Comparison of ENCODE assay signal across 25 mouse cellular contexts in the genomic region with DNA sequence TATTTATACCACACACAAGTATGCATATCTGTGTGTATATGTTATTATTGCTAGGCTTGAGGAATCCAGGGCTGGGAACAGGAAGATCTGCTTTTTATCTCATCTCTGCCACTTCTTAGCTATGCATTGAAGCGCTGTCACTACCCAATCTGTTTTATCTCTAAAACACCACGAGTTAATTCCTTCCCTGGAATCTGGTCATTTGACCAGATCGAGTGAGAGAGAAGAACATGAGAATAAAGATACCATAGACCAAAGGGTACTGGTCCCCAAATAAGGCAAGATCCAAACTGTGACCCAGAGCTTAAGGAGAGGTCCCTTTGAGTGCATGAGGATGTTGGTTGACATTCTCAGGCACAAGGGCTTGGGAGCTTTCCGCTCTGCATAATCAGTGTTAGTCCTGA. TPM values are rescaled to one million over a fixed set of nuclear protein-coding genes. Genes with fewer than 3 reads are reported as not detected.
A peak's percentile ranks its signal among the peaks of the same experiment; 100 is the strongest.
DNase-seq lines count a peak whose midpoint lies in the region; ATAC-seq and TF ChIP-seq lines count a peak whose summit lies in the region.
"Had no signal": no experiment of that assay in that cellular context is flagged by ENCODE, and none has a peak within 500 bp of the region (broad histone marks: within the 10 kb centered on the region; RNA-seq: fewer than 3 reads in every experiment).

No protein-coding gene starts in this region.

- DNase-seq in heart, adult 18-20 months, result no peak
- DNase-seq in liver, adult 2 months (ENCODE audit: extremely low read depth, low read depth, low spot score), result peak; percentile 16
- DNase-seq in liver, embryonic 11.5 days (ENCODE audit: low spot score), result no peak
- DNase-seq in midbrain, embryonic 10.5 days (ENCODE audit: low spot score), result no peak
- DNase-seq in midbrain, embryonic 11.5 days (ENCODE audit: low spot score, missing footprints), result no peak
- DNase-seq in limb, embryonic 10.5 days (ENCODE audit: low spot score), result no peak
- DNase-seq in adrenal gland, adult (ENCODE audit: inconsistent age in 2 of 2, low spot score in 1 of 2), result no peak
- DNase-seq: B cell, adult 2 months; cerebellum, adult 2 months; cerebellum, postnatal 36 days; gastrocnemius, postnatal 14 days; heart, postnatal 4 days; kidney, adult 18-20 months; right cerebral cortex, postnatal 25 days had no signal

- no peak overlapping the region for H3K4me3 ChIP-seq in heart, embryonic 12.5 days
- H3K4me3 ChIP-seq in liver, adult 2 months (ENCODE audit: insufficient read depth, low read depth, low read length), result no peak overlapping the region
- H3K4me3 ChIP-seq in liver, embryonic 11.5 days (ENCODE audit: low read depth, low read length), result no peak overlapping the region
- H3K4me3 ChIP-seq in midbrain, embryonic 10.5 days, result no peak overlapping the region
- H3K4me3 ChIP-seq in midbrain, embryonic 11.5 days (ENCODE audit: low read depth, low read length), result no peak overlapping the region
- no peak overlapping the region for H3K4me3 ChIP-seq in limb, embryonic 10.5 days
- H3K4me3 ChIP-seq: forebrain, embryonic 13.5 days; hindbrain, embryonic 15.5 days had no signal

- H3K9me3 ChIP-seq in heart, embryonic 12.5 days (replicated peaks), result no peaks in the 10 kb centered on the region
- H3K9me3 ChIP-seq in liver, embryonic 11.5 days (ENCODE audit: control insufficient read depth, low read length), result no peaks in the 10 kb centered on the region
- H3K9me3 ChIP-seq in midbrain, embryonic 10.5 days (replicated peaks), result no peaks in the 10 kb centered on the region
- H3K9me3 ChIP-seq in midbrain, embryonic 11.5 days (ENCODE audit: control insufficient read depth, low read length), result no peaks in the 10 kb centered on the region
- no peaks in the 10 kb centered on the region for H3K9me3 ChIP-seq in limb, embryonic 10.5 days (replicated peaks)
- H3K9me3 ChIP-seq: forebrain, embryonic 13.5 days; hindbrain, embryonic 15.5 days had no signal

- no peak for TF ChIP-seq POLR2A in liver, adult 2 months (IDR thresholded peaks at IDR 0.05; ENCODE audit: extremely low read depth, insufficient read depth, low read length)

- ATAC-seq in heart, embryonic 12.5 days (ENCODE audit: insufficient number of reproducible peaks, low FRiP score), result peak; percentile 72
- ATAC-seq in liver, embryonic 11.5 days (replicated peaks; ENCODE audit: low FRiP score), result no peak
- no peak for ATAC-seq in midbrain, embryonic 11.5 days (ENCODE audit: low FRiP score)
- ATAC-seq: forebrain, embryonic 13.5 days had no signal

- H3K27ac ChIP-seq in heart, embryonic 12.5 days (ENCODE audit: poor library complexity, severe bottlenecking), result peak overlapping the region; percentile 89
- no peak overlapping the region for H3K27ac ChIP-seq in liver, adult 2 months (replicated peaks; ENCODE audit: insufficient read depth, low read depth, low read length)
- no peak overlapping the region for H3K27ac ChIP-seq in liver, embryonic 11.5 days (ENCODE audit: low read depth, low read length)
- H3K27ac ChIP-seq in midbrain, embryonic 10.5 days (replicated peaks), result peak overlapping the region; percentile 33; the same call in 1 of the 2 replicates
- H3K27ac ChIP-seq in midbrain, embryonic 11.5 days (ENCODE audit: low read depth, low read length), result no peak overlapping the region
- peak overlapping the region; percentile 27; the same call in 1 of the 2 replicates for H3K27ac ChIP-seq in limb, embryonic 10.5 days
- H3K27ac ChIP-seq: forebrain, embryonic 13.5 days; hindbrain, embryonic 15.5 days; kidney, postnatal 0 days had no signal

- H3K27me3 ChIP-seq in heart, embryonic 12.5 days (replicated peaks), result no peaks in the 10 kb centered on the region
- H3K27me3 ChIP-seq in liver, adult 2 months (ENCODE audit: control insufficient read depth, insufficient read depth, low read length), result no peaks in the 10 kb centered on the region
- peaks cover 17% of the 10 kb centered on the region for H3K27me3 ChIP-seq in liver, embryonic 11.5 days (replicated peaks; ENCODE audit: control insufficient read depth, insufficient read depth, low read length)
- H3K27me3 ChIP-seq in midbrain, embryonic 10.5 days (ENCODE audit: low read depth, poor library complexity, severe bottlenecking), result no peaks in the 10 kb centered on the region
- H3K27me3 ChIP-seq in midbrain, embryonic 11.5 days (ENCODE audit: control insufficient read depth, insufficient read depth, low read length), result no peaks in the 10 kb centered on the region
- no peaks in the 10 kb centered on the region for H3K27me3 ChIP-seq in limb, embryonic 10.5 days (ENCODE audit: low read depth, poor library complexity, severe bottlenecking)
- H3K27me3 ChIP-seq: forebrain, embryonic 13.5 days; hindbrain, embryonic 15.5 days had no signal

- no peaks in the 10 kb centered on the region for H3K79me2 ChIP-seq in liver, adult 2 months (ENCODE audit: control insufficient read depth, insufficient read depth, low read length)

- H3K4me2 ChIP-seq in heart, embryonic 12.5 days, result no peak overlapping the region
- H3K4me2 ChIP-seq in liver, embryonic 11.5 days, result no peak overlapping the region
- no peak overlapping the region for H3K4me2 ChIP-seq in midbrain, embryonic 11.5 days
- H3K4me2 ChIP-seq: forebrain, embryonic 13.5 days; hindbrain, embryonic 15.5 days had no signal

- no peak for TF ChIP-seq CTCF in liver, adult 2 months (IDR thresholded peaks at IDR 0.05; ENCODE audit: low read depth, low read length)

- no peaks in the 10 kb centered on the region for H3K36me3 ChIP-seq in heart, embryonic 12.5 days
- no peaks in the 10 kb centered on the region for H3K36me3 ChIP-seq in liver, adult 2 months (ENCODE audit: control insufficient read depth, insufficient read depth, low read length)
- H3K36me3 ChIP-seq in liver, embryonic 11.5 days (ENCODE audit: control insufficient read depth, insufficient read depth, low read length), result no peaks in the 10 kb centered on the region
- no peaks in the 10 kb centered on the region for H3K36me3 ChIP-seq in midbrain, embryonic 10.5 days
- H3K36me3 ChIP-seq in midbrain, embryonic 11.5 days (ENCODE audit: control insufficient read depth, insufficient read depth, low read length), result no peaks in the 10 kb centered on the region
- H3K36me3 ChIP-seq in limb, embryonic 10.5 days, result no peaks in the 10 kb centered on the region
- H3K36me3 ChIP-seq: hindbrain, embryonic 15.5 days had no signal

- H3K9ac ChIP-seq in heart, embryonic 12.5 days, result no peak overlapping the region
- no peak overlapping the region for H3K9ac ChIP-seq in liver, adult 2 months (ENCODE audit: low read depth, low read length)
- no peak overlapping the region for H3K9ac ChIP-seq in liver, embryonic 11.5 days (ENCODE audit: low read depth, low read length)
- H3K9ac ChIP-seq in midbrain, embryonic 11.5 days (ENCODE audit: low read length), result no peak overlapping the region
- H3K9ac ChIP-seq: forebrain, embryonic 13.5 days; hindbrain, embryonic 15.5 days had no signal

- 4% methylated on average over 4 of the region's 4 CpGs for WGBS in heart, embryonic 12.5 days
- 57% methylated on average over 4 of the region's 4 CpGs for WGBS in liver, adult 2 months
- WGBS in liver, embryonic 11.5 days, result 29% methylated on average over 4 of the region's 4 CpGs
- 82% methylated on average over 4 of the region's 4 CpGs for WGBS in midbrain, embryonic 10.5 days
- WGBS in midbrain, embryonic 11.5 days, result 82% methylated on average over 4 of the region's 4 CpGs
- whole genome bisulfite sequencing in limb, embryonic 10.5 days, result 47% methylated on average over 4 of the region's 4 CpGs

- peaks cover 74% of the 10 kb centered on the region for H3K4me1 ChIP-seq in heart, embryonic 12.5 days (replicated peaks)
- H3K4me1 ChIP-seq in liver, adult 2 months (ENCODE audit: control insufficient read depth, insufficient read depth, low read length), result no peaks in the 10 kb centered on the region
- H3K4me1 ChIP-seq in liver, embryonic 11.5 days (replicated peaks; ENCODE audit: control insufficient read depth, insufficient read depth, low read length), result peaks cover 5% of the 10 kb centered on the region
- H3K4me1 ChIP-seq in midbrain, embryonic 10.5 days, result peaks cover 46% of the 10 kb centered on the region
- peaks cover 25% of the 10 kb centered on the region for H3K4me1 ChIP-seq in midbrain, embryonic 11.5 days (ENCODE audit: control insufficient read depth, insufficient read depth, low read length)
- peaks cover 54% of the 10 kb centered on the region for H3K4me1 ChIP-seq in limb, embryonic 10.5 days

RNA-seq across cellular contexts. Expression of a gene that starts 11.2 kb away (rescaled TPM):
- polyA plus RNA-seq in heart, embryonic 12.5 days (2016; fragmentation: Nextera tagmentation; extraction: Ambion mirVana), result 1.1 and 1.9 TPM in 2 replicates
- total RNA-seq in heart, adult 18-20 months (2021), result not detected
- total RNA-seq in liver, adult 2 months (2014; rRNA removed), result not detected in 2 replicates
- not detected in 2 replicates for polyA plus RNA-seq in liver, adult 2 months (2012; rRNA removed)
- 0.14 TPM in 1 of 2 replicates, not detected in the other for polyA plus RNA-seq in liver, embryonic 11.5 days (2014; fragmentation: Nextera tagmentation; extraction: Ambion mirVana)
- 0.30 and 0.74 TPM in 2 replicates for polyA plus RNA-seq in midbrain, embryonic 10.5 days (2016; fragmentation: Nextera tagmentation; extraction: Ambion mirVana)
- polyA plus RNA-seq in midbrain, embryonic 11.5 days (2014; fragmentation: Nextera tagmentation; extraction: Ambion mirVana), result 0.25 and 0.46 TPM in 2 replicates
- polyA plus RNA-seq in limb, embryonic 10.5 days (2016; fragmentation: Nextera tagmentation; extraction: Ambion mirVana), result 0.23 and 0.35 TPM in 2 replicates
- total RNA-seq: adrenal gland, adult 18-20 months; adrenal gland, postnatal 4 days; layer of hippocampus, adult 18-20 months; layer of hippocampus, postnatal 25 days; left cerebral cortex, postnatal 14 days had no signal
- polyA plus RNA-seq: cerebellum, adult 2 months; hindbrain, embryonic 15.5 days; spleen, adult 2 months; thymus, postnatal 0 days had no signal

RNA-seq across cellular contexts. Expression of a gene that starts 17.0 kb away (rescaled TPM):
- 1.8 and 2.0 TPM in 2 replicates for polyA plus RNA-seq in heart, embryonic 12.5 days (2016; fragmentation: Nextera tagmentation; extraction: Ambion mirVana)
- total RNA-seq in heart, adult 18-20 months (2021), result not detected
- total RNA-seq in liver, adult 2 months (2014; rRNA removed), result 23.2 and 76.8 TPM in 2 replicates
- polyA plus RNA-seq in liver, adult 2 months (2012; rRNA removed), result 0.26 and 0.58 TPM in 2 replicates
- 0.69 and 1.0 TPM in 2 replicates for polyA plus RNA-seq in liver, embryonic 11.5 days (2014; fragmentation: Nextera tagmentation; extraction: Ambion mirVana)
- 0.19 TPM in 1 of 2 replicates, not detected in the other for polyA plus RNA-seq in midbrain, embryonic 10.5 days (2016; fragmentation: Nextera tagmentation; extraction: Ambion mirVana)
- 0.08 TPM in 1 of 2 replicates, not detected in the other for polyA plus RNA-seq in midbrain, embryonic 11.5 days (2014; fragmentation: Nextera tagmentation; extraction: Ambion mirVana)
- polyA plus RNA-seq in limb, embryonic 10.5 days (2016; fragmentation: Nextera tagmentation; extraction: Ambion mirVana), result 0.38 TPM in 2 replicates
- total RNA-seq: adrenal gland, adult 18-20 months; gastrocnemius, postnatal 14 days; layer of hippocampus, adult 18-20 months; layer of hippocampus, postnatal 25 days; left cerebral cortex, postnatal 14 days had no signal
- polyA plus RNA-seq: cerebellum, adult 2 months had no signal

RNA-seq across cellular contexts. Expression of a gene that starts 53.8 kb away (rescaled TPM):
- polyA plus RNA-seq in heart, embryonic 12.5 days (2016; fragmentation: Nextera tagmentation; extraction: Ambion mirVana), result 2.9 and 3.1 TPM in 2 replicates
- not detected for total RNA-seq in heart, adult 18-20 months (2021)
- total RNA-seq in liver, adult 2 months (2014; rRNA removed), result not detected in 2 replicates
- polyA plus RNA-seq in liver, adult 2 months (2012; rRNA removed), result not detected in 2 replicates
- polyA plus RNA-seq in liver, embryonic 11.5 days (2014; fragmentation: Nextera tagmentation; extraction: Ambion mirVana), result 0.44 and 0.45 TPM in 2 replicates
- polyA plus RNA-seq in midbrain, embryonic 10.5 days (2016; fragmentation: Nextera tagmentation; extraction: Ambion mirVana), result 1.3 and 2.3 TPM in 2 replicates
- 2.1 and 2.2 TPM in 2 replicates for polyA plus RNA-seq in midbrain, embryonic 11.5 days (2014; fragmentation: Nextera tagmentation; extraction: Ambion mirVana)
- 1.1 and 1.4 TPM in 2 replicates for polyA plus RNA-seq in limb, embryonic 10.5 days (2016; fragmentation: Nextera tagmentation; extraction: Ambion mirVana)
- total RNA-seq: layer of hippocampus, adult 18-20 months; layer of hippocampus, postnatal 25 days had no signal
- polyA plus RNA-seq: spleen, adult 2 months; thymus, postnatal 0 days had no signal

Comparison
In these comparisons a context has a peak if more than half of its experiments do, and no peak if none do; other contexts are left out.
1. H3K27ac ChIP-seq: peak in heart, embryonic 12.5 days (single experiment), midbrain, embryonic 10.5 days (single experiment) and limb, embryonic 10.5 days (single experiment); none in liver, adult 2 months (single experiment), liver, embryonic 11.5 days (single experiment) and midbrain, embryonic 11.5 days (single experiment).